Mouse (Mus musculus) erythroblast, adult 5-6 weeks (primary cell): ENCODE data around the gene Snrnp70. TPM values are rescaled to one million over a fixed set of nuclear protein-coding genes. Genes with fewer than 3 reads are reported as not detected.

ENCODE experiments used
- ATAC-seq: replicated peaks from 2 replicates; pipeline ENCODE4 v1.8.0; 2016; ENCODE audit warnings: moderate number of reproducible peaks, mild to moderate bottlenecking, moderate TSS enrichment, inconsistent platforms; ENCODE audit not compliant: poor library complexity, low FRiP score, severe bottlenecking
- total RNA-seq, 2 experiments: library from RNA; stranded (forward) in 1 of 2; stranded (reverse) in 1 of 2; fragments of 150-400 nt in 1 of 2; fragments of 200-764, 138-1000 nt in 1 of 2; gene quantifications; 2 replicates each; pipeline versions ENCODE4 v1.2.3 to v1.2.4; 2015 to 2017; ENCODE audit warnings: low replicate concordance in 2 of 2

Gene Snrnp70
- total RNA-seq (2015; ENCODE audit: low replicate concordance) (50.5 and 70.2 TPM in 2 replicates), total RNA-seq (2017; ENCODE audit: low replicate concordance) (169 and 259 TPM in 2 replicates)

DNA sequence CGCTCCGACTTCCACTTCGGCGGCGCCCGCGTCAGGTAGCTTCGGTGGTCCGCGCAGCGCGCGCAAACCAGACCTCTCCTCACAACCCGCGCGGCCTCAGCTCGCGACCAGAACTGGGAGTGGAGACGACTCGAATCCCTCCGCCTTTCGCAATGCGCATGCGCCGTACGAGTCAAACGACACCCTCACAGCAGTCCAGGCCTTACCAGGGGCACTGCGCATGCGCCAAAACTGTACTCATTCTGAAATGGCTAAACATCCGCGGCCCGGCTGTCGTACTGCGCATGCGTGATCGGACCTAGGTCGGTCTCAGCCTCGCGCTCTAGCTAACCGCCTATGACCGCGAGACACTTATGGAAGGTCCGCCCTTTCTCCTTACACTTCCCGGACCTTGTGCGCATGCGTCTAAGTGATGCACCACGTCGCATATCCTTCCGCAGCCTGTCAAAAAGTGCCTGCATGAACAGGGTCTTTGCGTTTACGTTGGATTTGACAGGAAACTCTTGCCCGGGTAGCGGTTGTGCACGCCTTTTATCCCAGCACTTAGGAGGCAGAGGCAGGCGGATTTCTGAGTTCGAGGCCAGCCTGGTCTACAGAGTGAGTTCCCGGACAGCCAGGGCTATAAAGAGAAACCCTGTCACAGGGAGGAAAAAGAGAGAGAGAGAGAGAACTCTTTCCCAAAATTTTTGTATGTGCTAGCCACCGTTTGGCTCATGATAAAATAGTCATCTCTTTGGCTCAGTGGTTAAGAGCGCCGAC is at the start of gene Snrnp70:
Gene Snrnp70 (minus strand): TSS at position 165 of the 759 bp plus-strand sequence.
- peak; percentile 93 for ATAC-seq

DNA sequence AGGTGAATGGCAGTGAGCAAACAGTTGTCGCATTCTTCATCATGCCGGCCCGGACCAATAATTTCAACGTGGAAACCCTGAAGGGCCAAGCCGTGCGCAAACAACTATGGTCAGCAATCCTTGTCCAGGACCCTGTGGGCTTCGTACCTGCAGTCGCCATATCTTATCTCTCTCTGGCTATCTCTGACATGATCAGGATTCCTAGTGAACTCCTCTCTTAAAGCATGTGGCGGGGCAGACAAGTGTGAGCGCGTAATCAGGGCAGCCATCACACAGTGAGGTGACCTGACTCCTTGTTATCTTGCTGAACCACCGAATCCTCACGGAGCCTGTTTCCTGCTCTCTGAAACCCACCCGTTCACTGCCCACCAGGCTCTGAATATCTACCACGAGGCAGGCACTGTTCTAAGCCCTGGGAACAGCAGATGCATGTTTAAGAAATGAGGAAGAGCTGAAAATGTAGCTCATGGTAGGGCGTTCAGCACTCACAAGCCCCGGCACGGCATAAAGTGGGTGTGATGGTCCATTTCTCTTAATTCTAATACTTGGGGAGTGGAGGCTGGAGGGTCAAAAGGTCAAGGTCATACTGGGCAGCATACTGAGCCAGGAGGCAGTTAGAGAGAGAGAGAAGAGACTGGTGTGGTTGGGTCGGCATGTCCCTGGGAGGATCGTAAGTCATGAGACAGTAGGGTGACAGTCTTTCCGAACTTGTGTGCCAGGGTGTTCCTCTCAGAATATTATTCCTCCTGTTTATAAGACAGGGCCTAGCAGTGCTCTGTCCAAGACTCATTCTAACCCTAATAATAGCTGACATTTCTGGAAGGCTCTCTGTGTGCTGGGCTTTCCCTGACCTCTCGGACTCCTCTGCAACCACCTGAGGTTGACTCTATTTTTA is 48.2 kb upstream of the Snrnp70 start:
- no peak for ATAC-seq

DNA sequence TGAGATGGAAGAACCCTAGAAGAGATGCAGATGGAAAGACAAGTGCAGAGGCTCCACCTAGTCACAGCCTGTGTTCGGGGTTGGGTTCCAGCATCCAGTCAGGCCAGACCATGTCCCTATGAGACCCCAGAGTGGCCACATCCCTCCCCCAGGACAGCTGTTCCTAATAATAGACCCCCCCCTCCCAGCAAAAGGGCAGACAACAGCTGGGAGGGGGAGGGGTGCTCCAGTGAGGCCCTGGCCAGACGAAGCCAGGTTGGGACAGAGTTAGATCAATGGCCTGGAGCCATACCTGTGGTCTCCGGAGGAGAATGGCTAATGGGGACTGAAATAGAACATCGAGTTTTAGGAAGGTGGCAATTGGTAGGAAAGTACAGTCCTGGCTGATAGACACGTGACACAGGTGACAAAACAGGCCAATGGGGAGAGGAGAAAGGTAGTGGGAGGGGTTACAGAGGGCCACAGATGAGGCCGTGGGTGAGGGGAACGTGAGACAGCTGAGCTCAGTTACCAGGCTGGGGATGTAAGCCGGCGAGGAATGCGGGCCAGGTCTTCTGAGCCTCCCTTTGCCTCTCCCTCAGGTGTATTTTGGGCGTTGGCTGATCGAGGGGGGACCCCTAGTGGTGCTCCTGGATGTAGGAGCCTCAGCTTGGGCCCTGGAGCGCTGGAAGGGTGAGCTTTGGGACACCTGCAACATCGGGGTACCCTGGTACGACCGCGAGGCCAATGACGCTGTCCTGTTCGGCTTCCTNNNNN is 42.2 kb upstream of the Snrnp70 start, which contains the start of gene Ruvbl2:
Gene Ruvbl2 (minus strand): TSS at position 576 of the 756 bp plus-strand sequence.
- ATAC-seq: no peak

DNA sequence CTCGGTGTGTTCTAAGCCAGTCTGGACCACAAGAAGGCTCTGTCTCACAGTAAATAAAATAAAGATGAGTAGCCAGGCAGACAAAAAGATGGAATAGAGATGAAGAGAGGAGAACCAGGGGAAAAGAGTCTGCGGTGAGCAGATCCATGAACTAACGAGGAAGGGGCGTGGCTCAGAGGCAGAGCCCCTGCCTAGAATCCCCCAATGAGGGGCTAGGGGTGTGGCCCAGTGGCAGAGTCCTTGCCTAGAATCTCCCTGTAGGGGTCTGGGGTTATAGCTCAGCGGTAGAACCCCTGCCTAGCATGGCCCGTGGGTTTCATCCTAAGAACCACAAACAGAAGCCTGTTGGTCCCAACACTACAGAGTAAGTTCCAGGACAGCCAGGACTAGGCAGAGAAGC is 41.5 kb upstream of the Snrnp70 start:
- ATAC-seq: no peak

DNA sequence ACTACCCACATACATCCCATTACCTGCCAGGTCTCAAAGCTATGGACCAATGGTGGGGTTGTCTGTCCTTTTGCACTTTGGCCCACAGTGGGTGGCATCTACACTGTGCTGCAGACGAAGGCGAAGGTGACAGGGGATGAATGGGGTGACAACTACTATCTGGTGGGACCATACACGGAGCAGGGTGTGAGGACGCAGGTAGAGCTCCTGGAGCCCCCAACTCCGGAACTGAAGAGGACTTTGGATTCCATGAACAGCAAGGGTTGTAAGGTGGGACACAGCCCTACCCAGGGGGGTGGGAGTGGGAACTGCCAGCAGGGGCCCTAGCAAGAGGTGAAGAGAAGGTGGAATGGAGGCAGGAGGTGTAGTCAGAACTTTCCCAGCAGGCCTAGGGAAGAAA is 40.9 kb upstream of the Snrnp70 start:
- ATAC-seq: no peak

DNA sequence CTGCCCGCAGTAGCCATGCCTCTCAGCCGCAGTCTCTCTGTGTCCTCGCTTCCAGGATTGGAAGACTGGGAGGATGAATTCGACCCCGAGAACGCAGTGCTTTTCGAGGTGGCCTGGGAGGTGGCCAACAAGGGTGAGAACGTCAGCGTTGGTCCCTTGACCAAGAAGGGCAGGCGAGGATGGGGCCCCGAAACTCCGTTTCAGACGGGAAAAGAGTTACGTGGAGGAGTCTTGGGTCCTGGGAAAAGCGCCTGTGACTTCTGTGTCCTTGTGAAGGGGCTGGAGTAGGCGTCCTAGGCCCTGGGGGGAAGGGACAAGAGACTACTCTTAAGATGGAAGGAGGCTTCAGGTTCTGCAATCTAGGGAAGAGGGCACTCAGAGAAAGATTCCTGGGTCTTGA is 39.5 kb upstream of the Snrnp70 start:
- ATAC-seq: peak; percentile 9; the same call in 1 of the 2 replicates

DNA sequence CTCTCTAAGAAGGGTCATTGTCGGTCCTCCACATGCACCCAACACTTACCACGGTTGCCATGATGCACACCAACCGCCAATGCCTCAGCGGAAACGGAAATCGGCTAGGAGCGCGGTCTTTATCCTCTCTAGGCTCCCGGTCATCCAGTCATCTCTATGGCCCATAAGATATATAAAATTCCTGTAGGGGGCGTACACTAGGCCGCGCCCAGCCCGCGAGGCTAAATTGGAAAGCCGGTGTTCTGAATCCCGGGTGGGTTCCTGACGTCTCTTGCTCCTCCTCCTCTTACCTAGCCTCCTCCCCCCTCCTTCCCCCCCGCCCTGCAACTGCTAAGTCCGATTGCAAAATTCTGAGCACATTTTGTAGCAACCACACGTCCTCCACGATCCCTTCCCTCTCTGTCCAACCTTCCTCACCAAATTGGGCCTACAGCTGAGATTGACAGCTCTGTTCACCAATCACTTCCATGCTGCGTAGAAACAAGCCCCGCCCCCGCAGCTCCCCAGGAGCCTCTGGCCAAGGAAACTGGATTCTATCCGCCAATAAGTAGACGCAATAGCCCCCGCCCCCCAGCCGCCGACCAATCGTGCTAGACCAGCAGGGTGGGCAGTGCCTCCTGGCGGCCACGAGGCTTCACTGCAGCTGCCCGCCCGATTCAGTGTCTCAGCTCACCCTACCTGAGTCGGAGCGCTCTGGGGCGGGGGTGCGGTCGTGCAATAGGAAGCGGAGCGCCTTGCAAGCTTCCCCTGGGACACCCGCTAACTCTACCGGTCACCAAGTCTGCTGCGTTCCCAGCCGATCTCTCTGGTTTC is 38.9 kb upstream of the Snrnp70 start, which contains the start of gene Gys1:
Gene Gys1 (plus strand): TSS at position 642 of the 813 bp plus-strand sequence.
- ATAC-seq: peak; percentile 91

DNA sequence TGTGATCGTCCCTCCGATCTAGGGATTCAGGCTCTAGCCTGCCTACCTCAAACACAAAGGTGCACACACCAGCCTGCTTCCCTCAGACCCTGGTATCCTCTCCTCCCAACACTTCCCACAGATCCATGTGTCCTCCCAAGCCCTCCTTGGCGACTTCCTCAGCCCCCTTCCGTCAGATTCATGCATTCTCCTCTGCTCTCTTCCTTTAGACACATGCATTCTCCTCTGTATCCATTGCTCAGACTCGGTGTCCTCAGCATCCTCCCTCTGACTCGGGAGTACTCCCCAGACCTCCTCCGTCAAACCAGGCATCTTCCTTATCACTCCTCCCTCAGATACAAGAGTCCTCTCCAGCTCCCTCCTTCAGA is 38.3 kb upstream of the Snrnp70 start:
- peak; percentile 5; the same call in 1 of the 2 replicates for ATAC-seq

DNA sequence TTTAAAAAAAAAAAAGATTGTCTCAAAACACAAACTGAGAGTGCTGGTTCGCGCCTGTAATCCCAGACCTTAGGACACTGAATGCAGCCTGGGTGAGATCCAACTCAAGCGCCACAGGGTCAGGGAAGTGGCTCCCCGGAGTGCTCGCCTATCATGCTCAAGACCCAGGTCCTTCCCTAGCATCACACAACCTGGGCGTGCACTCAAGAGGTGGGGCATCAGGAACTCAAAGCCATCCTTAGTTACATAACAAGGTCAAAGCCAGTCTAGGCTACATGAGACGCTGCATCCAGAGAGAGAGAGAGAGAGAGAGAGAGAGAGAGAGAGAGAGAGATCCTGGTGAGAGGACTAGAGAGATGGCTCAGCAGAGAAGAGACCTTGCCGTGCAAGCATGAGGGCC is 31.0 kb upstream of the Snrnp70 start:
- no peak for ATAC-seq

DNA sequence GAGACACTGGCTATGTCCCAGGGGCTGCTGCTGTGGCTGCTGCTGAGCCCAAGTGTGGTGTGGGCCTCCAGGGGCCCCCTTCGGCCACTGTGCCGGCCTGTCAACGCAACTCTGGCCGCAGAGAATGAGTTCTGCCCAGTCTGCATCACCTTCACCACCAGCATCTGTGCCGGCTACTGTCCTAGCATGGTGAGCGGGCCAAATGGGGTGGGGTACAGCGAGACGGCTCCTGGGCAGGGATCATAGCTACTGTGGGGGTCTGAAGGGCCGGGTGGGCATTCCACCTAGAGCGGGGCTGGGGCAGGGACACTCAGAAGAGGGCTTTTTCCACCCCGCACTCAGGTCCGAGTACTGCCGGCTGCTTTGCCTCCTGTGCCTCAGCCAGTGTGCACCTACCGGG is 25.7 kb upstream of the Snrnp70 start:
- ATAC-seq: no peak

DNA sequence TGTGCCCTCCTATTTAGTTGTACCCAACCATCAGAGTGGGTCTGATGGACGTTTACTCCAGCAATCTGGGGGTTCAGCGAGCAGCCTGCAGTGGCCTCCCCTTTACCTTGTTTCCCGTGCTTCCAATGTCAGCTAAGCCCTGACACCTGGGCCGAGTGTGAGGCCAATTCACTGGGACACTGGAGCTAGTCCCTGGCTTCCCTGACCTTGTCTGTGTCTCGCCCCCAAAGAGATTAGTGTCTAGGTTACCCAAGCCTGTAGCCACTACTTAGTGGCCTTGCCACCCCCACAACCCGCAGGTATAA is 25.0 kb upstream of the Snrnp70 start, which contains the start of gene Lhb:
Gene Lhb (plus strand): TSS at position 206 of the 305 bp plus-strand sequence.
- no peak for ATAC-seq

DNA sequence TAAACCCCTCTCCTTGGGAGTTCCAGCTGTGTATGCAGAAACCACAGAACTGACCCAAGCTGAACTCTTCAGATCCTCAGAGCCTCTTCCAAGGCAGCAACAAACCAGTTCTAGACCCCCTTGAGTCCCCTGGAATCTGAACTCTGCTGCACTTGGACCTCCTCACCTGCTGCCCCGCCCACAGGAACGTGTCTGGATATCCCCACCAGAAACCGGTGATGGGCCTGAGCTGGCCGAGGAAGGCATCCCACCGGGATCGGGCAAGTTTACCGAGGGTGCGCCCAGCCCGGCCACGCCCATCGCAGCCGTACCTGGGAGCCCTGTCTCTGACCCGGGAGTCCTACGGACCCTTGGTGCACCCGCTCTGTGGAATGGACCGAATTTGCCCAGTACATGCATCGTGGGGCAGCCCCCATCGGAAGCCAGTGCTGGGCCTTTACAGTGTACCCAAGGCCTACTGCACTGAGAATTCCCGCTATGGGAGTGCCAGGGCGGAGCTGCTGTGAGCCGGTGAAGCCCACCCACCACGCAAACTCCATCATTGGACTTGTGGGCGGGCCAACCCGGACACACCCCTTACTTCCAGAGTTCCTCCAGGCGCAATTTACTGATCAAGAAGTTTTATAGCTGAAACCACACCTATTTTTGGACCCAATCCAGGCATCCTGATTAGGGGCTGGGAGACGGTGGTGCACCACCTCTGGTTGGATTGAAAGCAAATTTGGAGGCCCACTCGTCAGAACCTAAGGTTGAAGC is 24.5 kb upstream of the Snrnp70 start:
- ATAC-seq: no peak

DNA sequence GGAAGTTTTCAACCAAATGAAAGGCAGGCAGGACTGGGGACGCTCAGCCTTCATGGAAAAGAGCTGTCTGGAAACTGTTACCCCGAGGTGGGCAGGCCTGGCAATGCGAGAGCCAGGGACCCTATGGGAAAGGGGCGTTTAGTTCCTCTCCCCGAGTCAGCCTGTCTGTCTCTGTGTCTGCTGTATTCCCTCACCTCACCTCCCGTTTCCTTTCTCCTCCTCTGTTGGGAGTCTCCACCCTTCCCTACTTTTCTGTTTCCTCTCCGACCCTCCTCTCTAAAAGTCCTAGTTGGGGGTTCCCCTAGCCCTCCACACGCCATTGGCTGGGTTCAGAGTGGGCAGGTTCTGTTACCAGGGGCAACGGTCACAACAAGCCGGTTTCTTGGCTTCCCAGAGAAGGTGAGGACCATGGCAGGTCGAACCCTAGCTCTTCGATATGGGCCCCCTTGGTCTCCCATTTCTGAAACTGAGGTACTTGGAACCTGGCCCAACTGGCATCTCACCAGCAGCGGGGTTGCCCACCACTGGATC is 22.5 kb upstream of the Snrnp70 start:
- ATAC-seq: no peak

DNA sequence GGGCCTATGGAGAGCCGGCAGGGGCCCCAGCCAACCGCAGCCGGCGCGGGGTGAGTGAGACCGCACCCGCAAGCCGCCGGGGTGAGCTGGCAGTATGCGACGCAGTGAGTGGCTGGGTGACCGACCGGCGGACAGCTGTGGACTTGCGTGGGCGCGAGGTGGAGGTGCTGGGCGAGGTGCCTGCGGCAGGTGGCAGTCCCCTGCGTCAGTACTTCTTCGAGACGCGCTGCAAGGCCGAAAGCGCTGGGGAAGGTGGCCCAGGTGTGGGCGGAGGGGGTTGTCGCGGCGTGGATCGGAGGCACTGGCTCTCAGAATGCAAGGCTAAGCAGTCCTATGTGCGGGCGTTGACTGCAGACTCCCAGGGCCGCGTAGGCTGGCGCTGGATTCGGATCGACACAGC is 20.1 kb upstream of the Snrnp70 start:
- ATAC-seq: no peak

DNA sequence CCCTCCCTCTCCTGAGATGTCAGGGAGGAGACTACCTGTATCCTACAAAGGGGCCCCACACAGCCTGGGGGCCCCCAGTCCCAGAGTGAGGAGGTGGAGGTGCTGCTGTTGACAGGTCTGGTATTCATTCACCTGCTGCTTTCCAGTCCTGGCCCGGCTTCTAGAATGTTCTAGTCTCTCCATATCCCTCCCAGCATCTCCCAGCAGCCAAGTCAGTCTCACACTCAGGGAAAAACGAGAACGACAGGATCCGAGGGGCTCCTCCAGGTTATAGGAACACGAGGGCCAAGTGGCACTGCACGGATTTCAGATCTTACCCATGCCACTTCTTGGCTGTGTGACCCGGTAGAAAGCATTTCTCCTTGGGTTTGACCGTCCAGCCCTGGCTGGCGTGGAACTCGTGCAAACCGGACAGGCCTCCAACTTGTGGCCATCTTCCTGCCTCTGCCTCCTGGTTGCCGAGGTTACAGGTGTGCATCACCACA is 19.2 kb upstream of the Snrnp70 start:
- no peak for ATAC-seq

DNA sequence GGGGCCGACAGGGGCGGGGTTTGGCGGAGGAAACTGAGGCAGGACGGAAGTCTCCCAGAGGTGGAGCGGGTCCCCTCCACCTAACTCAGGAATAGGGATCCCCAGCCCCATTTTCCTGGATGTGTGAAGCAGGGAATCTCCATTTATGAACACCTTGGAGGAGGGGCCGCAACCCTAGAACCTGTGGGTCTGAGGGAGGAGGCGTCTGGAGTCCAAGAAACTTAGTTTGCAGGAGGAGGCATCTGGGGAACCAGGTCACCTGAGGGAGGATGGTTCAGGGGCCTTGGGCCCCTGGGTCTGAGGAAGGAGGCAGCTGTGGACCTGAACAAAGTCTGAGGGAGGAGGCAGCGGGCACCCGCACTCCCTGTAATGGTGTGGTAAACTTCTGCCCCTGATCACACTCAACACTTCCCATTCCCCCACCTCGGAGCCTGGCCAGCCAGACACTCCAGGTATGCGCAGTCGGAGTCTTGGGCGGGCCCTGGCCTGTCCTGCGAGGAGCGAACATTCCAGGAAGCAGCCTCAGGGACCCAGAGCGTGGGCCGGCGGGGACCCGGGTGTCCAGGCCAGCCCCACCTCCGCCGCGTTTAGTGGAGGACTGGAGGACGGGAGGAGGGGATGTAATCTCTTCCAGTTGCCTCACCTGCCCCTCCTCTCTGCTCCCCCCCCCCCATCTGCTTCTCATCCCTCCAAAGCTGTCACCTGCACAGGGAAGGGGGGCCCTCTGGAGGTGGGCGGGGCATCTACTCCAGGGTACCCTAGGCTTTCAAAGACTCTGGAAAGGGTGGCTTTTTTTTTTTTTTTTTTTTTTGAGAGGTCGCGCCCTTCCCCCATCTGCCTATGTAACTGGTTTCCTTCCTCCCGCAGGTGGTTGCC is 18.6 kb upstream of the Snrnp70 start:
- ATAC-seq: no peak
